Mouse (Mus musculus) neural tube, embryonic 14.5 days (tissue): ENCODE data around the gene Gtpbp1. TPM values are rescaled to one million over a fixed set of nuclear protein-coding genes. Genes with fewer than 3 reads are reported as not detected.

Experiments used
- ATAC-seq: fragments of 200-750 bp; cut with Nextera tagmentation; 2 replicates; pipeline ENCODE4 v1.8.0; 2017; ENCODE audit warnings: low read depth, mild to moderate bottlenecking, moderate TSS enrichment, moderate library complexity
- H3K27ac ChIP-seq: fragments of 300-500 bp; sonication (generic); 2 replicates; pipeline ENCODE4 v1.5.1; 2014; ENCODE audit warnings: low read depth, mild to moderate bottlenecking, control low read depth, low read length, moderate library complexity, mixed read lengths
- H3K27me3 ChIP-seq: fragments of 300-500 bp; sonication (generic); 2 replicates; pipeline ENCODE4 v1.6.1; 2014; ENCODE audit warnings: low read length; ENCODE audit not compliant: control insufficient read depth, insufficient read depth
- H3K36me3 ChIP-seq: fragments of 300-500 bp; sonication (generic); 2 replicates; pipeline ENCODE4 v1.6.1; 2014; ENCODE audit warnings: low read length, mixed read lengths; ENCODE audit not compliant: control insufficient read depth, insufficient read depth
- H3K4me1 ChIP-seq: fragments of 300-500 bp; sonication (generic); 2 replicates; pipeline ENCODE4 v1.6.1; 2014; ENCODE audit warnings: low read length; ENCODE audit not compliant: control insufficient read depth, insufficient read depth
- H3K4me2 ChIP-seq: fragments of 300-500 bp; sonication (generic); 2 replicates; pipeline ENCODE4 v1.6.1; 2014; ENCODE audit warnings: mild to moderate bottlenecking, low read depth, low read length, control low read depth
- H3K4me3 ChIP-seq: fragments of 300-500 bp; sonication (generic); 2 replicates; pipeline ENCODE4 v1.5.1; 2014; ENCODE audit warnings: low read depth, low read length, control low read depth, mixed read lengths
- H3K9ac ChIP-seq: fragments of 300-500 bp; sonication (generic); replicated peaks from 2 replicates; pipeline ENCODE4 v1.6.1; 2014; ENCODE audit warnings: low read depth, mild to moderate bottlenecking, control low read depth, low read length, mixed read lengths
- H3K9me3 ChIP-seq: fragments of 300-500 bp; sonication (generic); 2 replicates; pipeline ENCODE4 v1.6.1; 2016; ENCODE audit warnings: low read length; ENCODE audit not compliant: control insufficient read depth
- WGBS: fragments of 180-500 bp; shearing (Covaris S2); extraction: QIAGEN DNeasy Blood & Tissue Kit; methylation state at CpG from one replicate; pipeline ENCODE4 v1.1.7; 2014; 5-methylcytosine and 5-hydroxymethylcytosine counted together
- polyA plus RNA-seq: library from polyadenylated mRNA; unstranded; fragments of >200 nt; fragmentation: Nextera tagmentation; extraction: Ambion mirVana; gene quantifications from 2 replicates; pipeline ENCODE4 v1.2.1, GENCODE M21; 2014

The Gtpbp1 gene
- polyA plus RNA-seq, 1 experiment from 2014 or later, result 37.5 TPM

DNA sequence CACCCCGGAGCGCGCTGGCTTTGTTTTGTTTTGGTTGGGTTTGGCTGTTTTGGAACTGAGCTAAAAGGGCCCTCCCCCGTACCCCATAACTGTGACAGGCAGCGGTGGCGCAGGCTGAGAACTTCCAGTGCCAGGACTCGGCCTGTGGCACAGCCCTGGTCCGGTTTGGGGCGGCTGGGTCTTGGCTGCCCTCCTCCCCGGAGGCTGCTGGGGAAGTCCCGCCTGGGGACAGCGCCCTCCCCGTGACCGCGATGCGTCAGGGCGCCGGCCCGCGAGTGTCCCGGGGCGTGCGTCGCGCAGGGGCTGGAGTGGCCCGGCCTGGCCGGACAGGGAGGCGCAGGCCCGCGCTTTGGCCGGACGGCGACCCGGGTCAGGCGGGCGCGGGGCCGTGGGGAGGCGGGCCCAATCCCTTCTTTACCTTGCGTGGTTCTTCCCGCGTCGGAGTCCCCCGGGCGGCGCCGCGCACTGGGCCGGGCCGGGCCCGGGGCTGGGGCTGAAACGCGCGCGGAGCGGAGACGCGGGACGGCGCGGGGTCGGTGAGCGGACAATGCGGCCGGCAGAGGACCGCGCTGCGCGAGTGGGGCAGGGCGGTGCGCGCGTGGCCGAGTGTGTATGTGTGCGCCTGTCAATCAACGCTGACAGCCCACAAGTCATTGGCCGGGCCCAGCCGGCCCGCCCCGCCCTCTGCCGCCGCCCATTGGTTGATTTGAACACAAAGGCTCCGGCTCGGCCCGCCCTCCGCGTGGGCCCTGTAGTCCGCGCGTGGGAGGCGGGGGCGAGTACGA, 51.5 kb downstream of the Gtpbp1 start, which contains the start of gene Sun2:
Gene Sun2, minus strand, starts transcription at position 616 of the 785 bp plus-strand sequence.
- H3K4me3 ChIP-seq, result peak within 1 kb of the TSS; percentile 95
- H3K36me3 ChIP-seq, result peaks cover 20% of the 10 kb centered on the region
- H3K4me1 ChIP-seq, result peaks cover 13% of the 10 kb centered on the region
- H3K9me3 ChIP-seq, result no peaks in the 10 kb centered on the region
- peak within 1 kb of the TSS; percentile 86 for H3K4me2 ChIP-seq
- ATAC-seq, result peak; percentile 95
- H3K9ac ChIP-seq, result peak within 1 kb of the TSS; percentile 91
- WGBS, result under 1% methylated on average over 78 of the region's 93 CpGs
- no peaks in the 10 kb centered on the region for H3K27me3 ChIP-seq
- H3K27ac ChIP-seq, result peak within 1 kb of the TSS; percentile 64

DNA sequence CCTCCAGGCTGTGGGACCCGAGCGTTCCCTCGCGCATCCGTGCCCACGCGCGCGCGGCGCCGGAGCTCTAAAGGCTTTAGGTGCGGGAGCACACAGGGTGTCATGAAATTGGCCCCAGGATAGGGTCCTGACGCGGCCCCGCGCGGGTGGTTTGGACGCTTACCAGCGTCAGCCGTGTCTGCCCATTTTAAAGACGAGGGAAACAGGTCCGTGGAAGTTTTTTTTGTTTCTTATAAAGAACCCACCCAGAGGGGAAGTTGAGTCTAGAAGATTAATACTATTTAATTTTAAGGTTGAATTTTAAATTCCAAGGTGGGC, 52.0 kb downstream of the Gtpbp1 start:
- peaks cover 15% of the 10 kb centered on the region for H3K36me3 ChIP-seq
- H3K9ac ChIP-seq, result peak overlapping the region; percentile 91
- no peak; the same call in 1 of the 2 replicates for ATAC-seq
- WGBS, result 0% methylated on average over 23 of the region's 23 CpGs
- no peaks in the 10 kb centered on the region for H3K9me3 ChIP-seq
- peak overlapping the region; percentile 86 for H3K4me2 ChIP-seq
- H3K27me3 ChIP-seq, result no peaks in the 10 kb centered on the region
- peak overlapping the region; percentile 95 for H3K4me3 ChIP-seq
- 0 out of 2 replicates have a peak overlapping the region, but pooled peaks have one; percentile 64 for H3K27ac ChIP-seq
- H3K4me1 ChIP-seq, result peaks cover 13% of the 10 kb centered on the region

DNA sequence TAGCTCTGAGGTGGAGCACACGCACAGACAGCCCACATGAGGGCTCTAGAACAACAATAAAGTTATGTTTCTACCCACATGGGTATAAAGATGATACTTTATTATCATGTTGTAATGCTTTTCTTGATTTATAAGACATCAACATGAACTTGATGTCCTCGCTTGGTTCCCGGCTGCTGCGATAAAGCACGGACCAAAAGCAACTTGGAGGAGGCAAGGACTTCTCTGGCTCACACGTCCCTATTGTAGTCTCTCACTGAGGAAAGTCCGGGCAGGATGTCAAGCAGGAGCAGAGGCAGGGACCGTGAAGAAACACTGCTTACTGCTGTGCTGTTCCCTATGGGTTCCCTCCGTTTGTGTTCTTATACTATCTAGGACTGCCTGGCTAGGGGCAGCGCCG, 53.4 kb downstream of the Gtpbp1 start:
- no peaks in the 10 kb centered on the region for H3K9me3 ChIP-seq
- peaks cover 13% of the 10 kb centered on the region for H3K4me1 ChIP-seq
- H3K27me3 ChIP-seq, result no peaks in the 10 kb centered on the region
- H3K4me2 ChIP-seq, result no peak overlapping the region
- H3K27ac ChIP-seq, result no peak overlapping the region
- WGBS, result 96% methylated on average over 11 of the region's 11 CpGs
- no peak for ATAC-seq
- H3K9ac ChIP-seq, result no peak overlapping the region
- no peak overlapping the region for H3K4me3 ChIP-seq
- H3K36me3 ChIP-seq, result 0 out of 2 replicates have a peak, but pooled peaks cover 1% of the 10 kb centered on the region

DNA sequence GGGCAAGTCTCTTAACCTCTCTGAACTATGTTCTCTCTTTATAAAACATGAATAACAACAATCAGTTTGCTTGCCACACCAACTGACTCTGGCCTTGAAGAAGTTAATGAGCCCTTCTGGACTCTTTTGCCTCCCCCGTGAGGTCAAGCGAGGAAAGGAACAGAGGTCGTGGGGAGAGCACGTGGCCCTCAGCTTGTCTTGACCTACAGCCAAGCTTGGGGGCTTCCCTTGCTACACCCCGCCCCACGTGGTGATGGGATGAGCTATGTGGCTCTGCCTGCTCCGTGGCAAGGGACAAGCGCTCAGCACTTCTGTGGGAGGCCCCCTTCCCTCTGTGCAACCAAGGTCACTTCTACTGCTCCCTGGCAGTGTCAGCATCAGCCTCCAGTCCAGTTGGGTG, 54.1 kb downstream of the Gtpbp1 start:
- Histone ChIP-seq H3K9ac (no peak overlapping the region), H3K4me3 (no peak overlapping the region), H3K36me3 (no peaks in the 10 kb centered on the region), H3K27me3 (no peaks in the 10 kb centered on the region), H3K27ac (no peak overlapping the region), H3K4me2 (no peak overlapping the region), H3K9me3 (no peaks in the 10 kb centered on the region), H3K4me1 (peaks cover 13% of the 10 kb centered on the region)
- no peak for ATAC-seq
- 84% methylated on average over 8 of the region's 8 CpGs for WGBS

DNA sequence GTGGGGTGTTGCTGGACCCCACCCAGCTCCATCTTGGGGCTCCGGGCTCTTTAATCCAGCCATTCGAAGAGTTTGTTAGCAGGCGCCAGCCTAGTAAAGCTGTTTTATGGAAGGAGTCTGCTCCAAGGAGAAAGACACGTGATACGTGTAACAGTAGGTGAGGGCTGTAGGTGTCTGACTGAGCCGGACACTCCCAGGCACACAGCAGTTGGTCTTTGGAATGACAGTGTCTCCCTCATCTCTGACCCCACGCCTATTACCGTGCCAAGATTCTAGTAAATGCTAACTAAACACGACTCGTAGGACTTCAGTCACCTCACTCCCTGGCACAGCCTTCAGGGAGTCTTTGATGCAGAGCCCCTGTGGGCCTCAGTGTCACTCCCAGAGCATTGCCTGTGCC, 54.7 kb downstream of the Gtpbp1 start:
- peaks cover 13% of the 10 kb centered on the region for H3K4me1 ChIP-seq
- no peak for ATAC-seq
- H3K4me3 ChIP-seq, result no peak overlapping the region
- no peaks in the 10 kb centered on the region for H3K36me3 ChIP-seq
- H3K27me3 ChIP-seq, result no peaks in the 10 kb centered on the region
- WGBS, result 88% methylated on average over 10 of the region's 10 CpGs
- no peak overlapping the region for H3K27ac ChIP-seq
- no peaks in the 10 kb centered on the region for H3K9me3 ChIP-seq
- H3K9ac ChIP-seq, result no peak overlapping the region
- no peak overlapping the region for H3K4me2 ChIP-seq

DNA sequence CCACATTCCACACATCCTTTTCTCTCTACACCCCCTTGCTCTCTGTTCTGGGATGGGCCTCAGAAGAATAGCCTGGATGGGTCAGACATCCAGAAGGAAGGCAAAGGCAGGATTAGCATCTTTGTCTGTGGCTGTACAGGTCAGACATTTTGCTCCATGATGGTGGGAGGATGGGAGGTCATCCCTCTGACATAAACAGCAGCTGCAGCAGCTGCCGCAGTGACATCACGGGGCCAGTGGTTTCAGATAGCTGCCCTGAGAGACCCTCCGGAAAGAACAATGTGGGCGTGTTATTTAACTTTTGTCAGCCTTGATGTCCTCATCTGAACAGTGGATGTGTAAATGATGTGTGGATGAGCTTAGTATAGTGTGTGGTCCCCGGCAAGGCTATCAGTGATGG, 55.2 kb downstream of the Gtpbp1 start:
- Histone ChIP-seq H3K4me1 (peaks cover 7% of the 10 kb centered on the region), H3K27ac (no peak overlapping the region), H3K27me3 (no peaks in the 10 kb centered on the region), H3K4me2 (no peak overlapping the region), H3K36me3 (no peaks in the 10 kb centered on the region), H3K9me3 (no peaks in the 10 kb centered on the region), H3K4me3 (no peak overlapping the region), H3K9ac (no peak overlapping the region)
- no peak for ATAC-seq
- 88% methylated on average over 5 of the region's 5 CpGs for WGBS

DNA sequence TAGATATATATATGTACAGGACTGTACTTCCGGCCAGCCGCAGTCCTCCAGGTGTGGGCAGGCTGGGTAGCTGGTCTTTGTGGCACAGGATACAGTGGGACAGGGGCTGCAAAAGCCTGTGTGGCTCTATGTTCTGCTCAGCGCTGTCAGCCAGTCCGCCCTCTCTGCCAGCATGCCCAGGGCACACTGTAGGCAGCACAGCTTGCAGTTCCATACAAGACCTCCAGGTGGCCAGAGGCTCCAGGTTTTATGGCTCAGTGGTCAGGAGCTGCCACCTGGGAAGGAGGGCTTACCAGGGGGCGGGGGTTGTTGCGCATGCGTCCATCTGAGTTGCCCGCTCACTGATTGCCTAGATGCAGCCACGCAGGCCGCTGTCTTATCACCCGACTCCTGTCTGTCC, 57.4 kb downstream of the Gtpbp1 start:
- Histone ChIP-seq H3K4me2 (no peak overlapping the region; the same call in 1 of the 2 replicates), H3K4me1 (no peaks in the 10 kb centered on the region), H3K9me3 (no peaks in the 10 kb centered on the region), H3K4me3 (no peak overlapping the region), H3K27me3 (no peaks in the 10 kb centered on the region), H3K27ac (no peak overlapping the region), H3K36me3 (no peaks in the 10 kb centered on the region), H3K9ac (no peak overlapping the region)
- WGBS, result 62% methylated on average over 11 of the region's 11 CpGs
- no peak for ATAC-seq

GRCm38 (mm10) chr15:79749162-79749561, 58.5 kb downstream of the Gtpbp1 start:
- Histone ChIP-seq H3K4me1 (no peaks in the 10 kb centered on the region), H3K4me2 (no peak overlapping the region), H3K9me3 (no peaks in the 10 kb centered on the region), H3K27me3 (no peaks in the 10 kb centered on the region), H3K4me3 (no peak overlapping the region), H3K27ac (no peak overlapping the region), H3K9ac (no peak overlapping the region), H3K36me3 (no peaks in the 10 kb centered on the region)
- 95% methylated on average over 7 of the region's 7 CpGs for WGBS
- ATAC-seq, result no peak

- 90% methylated on average over 8 of the region's 8 CpGs for WGBS
- H3K9ac ChIP-seq, result no peak overlapping the region
Measured at GRCm38 (mm10) chr15:79750266-79750665, 59.6 kb downstream of the Gtpbp1 start.

More at GRCm38 (mm10) chr15:79750266-79750665, 59.6 kb downstream of the Gtpbp1 start:
- no peak overlapping the region for H3K27ac ChIP-seq
- H3K36me3 ChIP-seq, result no peaks in the 10 kb centered on the region
- no peaks in the 10 kb centered on the region for H3K4me1 ChIP-seq
- H3K4me3 ChIP-seq, result no peak overlapping the region
- H3K27me3 ChIP-seq, result no peaks in the 10 kb centered on the region
- ATAC-seq, result no peak
- H3K4me2 ChIP-seq, result no peak overlapping the region
- H3K9me3 ChIP-seq, result no peaks in the 10 kb centered on the region
